Mouse (Mus musculus): ENCODE data around the gene Cfap45. TPM values are rescaled to one million over a fixed set of nuclear protein-coding genes. Genes with fewer than 3 reads are reported as not detected.

Cfap45 gene
- polyA plus RNA-seq, 1 experiment from 2014 or later = 3.6 TPM

DNA sequence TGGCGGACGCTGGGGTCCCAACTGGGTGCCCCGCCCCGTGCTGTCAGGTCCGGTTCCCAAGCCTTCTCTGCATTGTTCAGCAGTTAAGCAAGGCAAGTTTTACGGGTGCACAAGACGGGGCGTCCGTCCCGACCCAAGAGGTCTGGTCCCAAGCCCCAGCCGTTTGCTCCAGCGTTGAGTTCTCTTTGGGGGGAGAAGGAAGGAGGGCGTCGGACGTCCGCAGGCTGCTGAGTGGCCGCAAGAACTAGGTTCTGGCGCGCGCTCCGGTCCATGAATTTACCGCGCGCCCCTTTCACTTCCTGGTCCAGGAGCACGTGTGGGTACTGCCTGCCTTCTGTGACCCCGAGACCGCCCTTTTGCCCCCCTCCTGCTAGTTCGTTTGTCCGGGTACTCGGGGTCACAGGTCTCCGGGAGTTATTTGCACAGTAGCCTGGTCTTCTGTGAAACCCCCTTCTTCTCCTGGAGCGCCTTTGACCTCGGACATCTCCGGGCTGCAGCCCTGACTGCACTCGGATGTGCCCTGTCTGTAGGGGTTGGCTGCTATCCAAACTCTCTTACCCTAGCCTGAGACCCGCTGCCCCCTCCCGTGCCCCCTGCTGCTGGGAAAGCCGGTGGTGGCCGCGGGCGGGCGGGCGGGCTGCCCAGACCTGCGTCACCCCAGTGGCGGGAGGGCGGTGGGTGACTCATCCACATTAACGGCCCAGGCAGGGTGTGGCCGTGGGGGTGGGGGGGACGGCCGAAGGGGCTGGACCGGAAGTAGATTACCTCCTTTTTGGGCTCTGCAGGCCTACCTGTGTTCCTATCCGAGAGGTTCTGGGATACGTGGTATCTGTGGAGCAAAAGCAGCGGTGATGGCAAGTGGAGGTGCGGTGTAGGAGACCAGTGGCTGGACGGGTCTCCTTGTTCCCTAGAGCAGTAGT is 19.9 kb upstream of the Cfap45 start:
- WGBS = under 1% methylated on average over 56 of the region's 56 CpGs
- Histone ChIP-seq H3K4me1 (replicated peaks) (peaks cover 59% of the 10 kb centered on the region), H3K27ac (peak overlapping the region; percentile 81), H3K4me3 (peak overlapping the region; percentile 56), H3K36me3 (peaks cover 38% of the 10 kb centered on the region), H3K27me3 (ENCODE audit: insufficient read depth, poor library complexity, severe bottlenecking) (peaks cover 89% of the 10 kb centered on the region), H3K9me3 (no peaks in the 10 kb centered on the region)
- DNase-seq (ENCODE audit: low spot score) = peak; percentile 55

GRCm38 (mm10) chr1:172501371-172502144 is 19.0 kb upstream of the Cfap45 start:
- H3K27me3 ChIP-seq (ENCODE audit: insufficient read depth, poor library complexity, severe bottlenecking) = peaks cover 90% of the 10 kb centered on the region

DNA sequence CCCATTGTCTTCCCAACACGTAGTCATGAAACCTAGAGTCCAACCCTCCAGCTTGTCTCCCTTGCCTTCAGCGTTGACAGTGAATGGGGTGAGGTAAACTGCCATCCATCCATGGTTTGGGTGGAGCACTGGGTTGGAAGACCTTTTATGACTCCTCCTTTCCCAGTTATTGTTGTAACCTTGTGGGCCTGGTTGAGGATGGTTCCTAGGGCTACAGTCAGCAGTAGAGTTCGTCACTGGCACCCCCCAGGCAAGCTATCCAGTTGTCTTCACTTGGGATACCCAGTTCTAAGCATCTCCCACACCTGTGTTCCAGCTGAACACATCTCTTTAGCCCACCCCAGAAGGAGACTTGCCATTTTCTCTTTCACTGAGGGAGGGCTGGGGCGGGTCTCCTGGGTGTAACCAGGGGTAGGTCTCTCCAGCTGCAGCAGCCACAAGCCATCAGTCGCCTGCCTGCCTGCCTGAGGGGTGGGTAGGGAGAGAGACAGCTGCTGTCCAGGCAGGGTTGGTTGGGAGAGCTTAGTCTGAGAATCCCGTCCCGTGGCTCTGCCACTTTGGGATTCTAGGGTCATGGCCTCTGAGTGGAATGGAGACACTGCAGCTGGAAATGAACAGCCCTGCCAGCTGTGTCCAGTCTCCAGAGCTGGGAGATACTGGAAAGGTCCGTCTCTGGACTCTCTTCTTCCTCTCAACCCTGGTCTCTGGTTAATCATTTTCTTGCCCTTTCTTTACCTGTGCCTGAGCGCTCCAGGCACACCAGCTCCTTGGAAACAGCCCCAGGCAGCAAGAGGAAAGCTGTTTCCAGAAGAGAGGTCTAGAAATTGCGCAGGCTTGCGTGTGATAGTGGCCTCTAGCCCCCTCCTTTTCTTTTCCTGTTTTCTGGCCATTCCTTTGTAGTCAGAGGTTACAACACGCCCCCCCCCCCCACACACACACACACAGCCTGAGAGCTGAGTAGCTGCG is 18.2 kb upstream of the Cfap45 start:
- peak; percentile 30 for DNase-seq (ENCODE audit: low spot score)
- Histone ChIP-seq H3K27me3 (ENCODE audit: insufficient read depth, poor library complexity, severe bottlenecking) (peaks cover 93% of the 10 kb centered on the region), H3K27ac (peak overlapping the region; percentile 63), H3K4me1 (replicated peaks) (peaks cover 59% of the 10 kb centered on the region), H3K36me3 (peaks cover 21% of the 10 kb centered on the region), H3K9me3 (no peaks in the 10 kb centered on the region), H3K4me3 (peak overlapping the region; percentile 56; the same call in 1 of the 2 replicates)
- 33% methylated on average over 13 of the region's 13 CpGs for WGBS

More at GRCm38 (mm10) chr1:172501371-172502144, 19.0 kb upstream of the Cfap45 start:
- WGBS = 30% methylated on average over 13 of the region's 13 CpGs
- DNase-seq (ENCODE audit: low spot score) = peak; percentile 38
- peak overlapping the region; percentile 81 for H3K27ac ChIP-seq
- peak overlapping the region; percentile 56 for H3K4me3 ChIP-seq
- H3K9me3 ChIP-seq = no peaks in the 10 kb centered on the region
- peaks cover 59% of the 10 kb centered on the region for H3K4me1 ChIP-seq (replicated peaks)
- peaks cover 30% of the 10 kb centered on the region for H3K36me3 ChIP-seq

GRCm38 (mm10) chr1:172503111-172503997 is 17.2 kb upstream of the Cfap45 start:
- no peak for DNase-seq (ENCODE audit: low spot score)

DNA sequence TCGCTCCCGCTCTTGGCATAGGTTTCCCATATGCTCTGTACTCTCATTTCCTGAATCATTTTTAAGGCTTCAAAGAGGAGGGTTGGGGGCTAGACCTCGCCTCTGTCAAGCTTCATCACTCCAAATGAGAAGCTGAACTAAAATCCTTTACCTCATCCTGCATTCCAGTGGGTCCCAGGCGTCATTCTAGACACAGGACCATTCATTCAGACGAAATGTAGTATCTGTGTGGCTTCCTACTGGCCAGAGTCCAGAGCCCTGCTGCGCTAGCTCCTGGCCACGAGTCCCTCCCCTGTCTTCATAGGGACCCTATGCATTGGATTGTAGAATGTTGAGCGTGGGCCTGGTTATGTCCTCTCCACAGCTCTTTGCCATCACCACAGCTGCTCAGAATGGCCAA is 15.8 kb upstream of the Cfap45 start:
- Histone ChIP-seq H3K36me3 (0 out of 2 replicates have a peak, but pooled peaks cover 5% of the 10 kb centered on the region), H3K27me3 (ENCODE audit: insufficient read depth, poor library complexity, severe bottlenecking) (peaks cover 75% of the 10 kb centered on the region), H3K4me1 (replicated peaks) (peaks cover 58% of the 10 kb centered on the region), H3K9me3 (no peaks in the 10 kb centered on the region), H3K27ac (0 out of 2 replicates have a peak overlapping the region, but pooled peaks have one; percentile 16), H3K4me3 (no peak overlapping the region)
- WGBS = 83% methylated on average over 8 of the region's 8 CpGs
- no peak for DNase-seq (ENCODE audit: low spot score)

More at GRCm38 (mm10) chr1:172503111-172503997, 17.2 kb upstream of the Cfap45 start:
- peak overlapping the region; percentile 63 for H3K27ac ChIP-seq
- 0 out of 2 replicates have a peak overlapping the region, but pooled peaks have one; percentile 10 for H3K4me3 ChIP-seq
- H3K4me1 ChIP-seq (replicated peaks) = peaks cover 62% of the 10 kb centered on the region
- 54% methylated on average over 14 of the region's 14 CpGs for WGBS
- H3K27me3 ChIP-seq (ENCODE audit: insufficient read depth, poor library complexity, severe bottlenecking) = peaks cover 85% of the 10 kb centered on the region
- peaks cover 12% of the 10 kb centered on the region for H3K36me3 ChIP-seq
- H3K9me3 ChIP-seq = no peaks in the 10 kb centered on the region

GRCm38 (mm10) chr1:172507001-172507400 is 13.6 kb upstream of the Cfap45 start:
- WGBS = 65% methylated on average over 5 of the region's 5 CpGs

DNA sequence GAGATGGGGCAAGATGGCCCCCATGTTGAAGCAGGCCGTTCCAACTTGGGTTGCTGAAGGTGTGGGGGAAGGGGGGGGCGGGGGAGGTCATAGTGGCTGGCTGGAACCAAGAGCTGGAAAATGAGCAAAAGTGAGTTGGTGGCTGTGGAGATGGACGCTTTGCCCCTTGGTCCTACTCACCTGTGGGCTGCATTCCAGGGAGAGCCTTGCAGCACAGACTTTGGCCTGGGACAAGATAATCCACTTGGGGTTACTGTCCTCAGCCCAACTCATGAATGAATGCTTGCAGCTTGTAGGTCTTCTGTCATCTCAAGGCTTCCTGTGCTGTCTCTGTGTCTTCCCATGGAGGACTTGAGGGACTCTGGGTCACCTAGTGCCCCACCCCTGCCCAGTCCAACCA is 12.9 kb upstream of the Cfap45 start:
- H3K4me1 ChIP-seq (replicated peaks) = peaks cover 44% of the 10 kb centered on the region

More at GRCm38 (mm10) chr1:172507001-172507400, 13.6 kb upstream of the Cfap45 start:
- Histone ChIP-seq H3K9me3 (no peaks in the 10 kb centered on the region), H3K4me3 (no peak overlapping the region), H3K36me3 (0 out of 2 replicates have a peak, but pooled peaks cover 5% of the 10 kb centered on the region), H3K27ac (no peak overlapping the region), H3K27me3 (ENCODE audit: insufficient read depth, poor library complexity, severe bottlenecking) (peaks cover 59% of the 10 kb centered on the region), H3K4me1 (replicated peaks) (peaks cover 48% of the 10 kb centered on the region)
- DNase-seq (ENCODE audit: low spot score) = no peak

GRCm38 (mm10) chr1:172508172-172508571 is 12.4 kb upstream of the Cfap45 start:
- H3K4me1 ChIP-seq (replicated peaks) = peaks cover 44% of the 10 kb centered on the region
- DNase-seq (ENCODE audit: low spot score) = no peak
- H3K27ac ChIP-seq = no peak overlapping the region
- no peak overlapping the region for H3K4me3 ChIP-seq
- H3K36me3 ChIP-seq = 0 out of 2 replicates have a peak, but pooled peaks cover 5% of the 10 kb centered on the region
- H3K9me3 ChIP-seq = no peaks in the 10 kb centered on the region
- peaks cover 48% of the 10 kb centered on the region for H3K27me3 ChIP-seq (ENCODE audit: insufficient read depth, poor library complexity, severe bottlenecking)
- WGBS = 63% methylated on average over 2 of the region's 2 CpGs

More for the DNA sequence above, 12.9 kb upstream of the Cfap45 start:
- peaks cover 52% of the 10 kb centered on the region for H3K27me3 ChIP-seq (ENCODE audit: insufficient read depth, poor library complexity, severe bottlenecking)
- no peaks in the 10 kb centered on the region for H3K9me3 ChIP-seq
- no peak overlapping the region for H3K27ac ChIP-seq
- no peak for DNase-seq (ENCODE audit: low spot score)
- H3K36me3 ChIP-seq = 0 out of 2 replicates have a peak, but pooled peaks cover 5% of the 10 kb centered on the region
- H3K4me3 ChIP-seq = no peak overlapping the region
- WGBS = 94% methylated on average over 3 of the region's 3 CpGs

DNA sequence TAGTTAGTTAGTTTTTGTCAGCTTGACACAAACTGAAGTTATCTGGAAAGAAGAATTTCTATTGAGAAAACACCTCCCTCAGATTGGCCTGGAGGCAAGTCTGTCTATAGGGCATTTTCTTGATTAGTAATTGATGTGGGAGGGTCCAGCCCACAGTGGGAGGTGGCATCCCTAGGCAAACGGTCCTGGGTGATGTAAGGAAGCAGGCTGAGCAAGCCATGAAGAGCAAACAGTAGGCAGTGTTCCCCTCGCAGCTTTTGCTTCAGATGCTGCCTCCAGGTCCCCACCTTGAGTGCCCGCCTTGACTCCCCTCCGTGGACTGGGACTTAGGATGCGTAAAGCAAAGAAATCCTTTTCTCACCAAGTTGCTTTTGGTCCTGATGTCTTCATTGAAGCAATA is 11.4 kb upstream of the Cfap45 start:
- Histone ChIP-seq H3K9me3 (no peaks in the 10 kb centered on the region), H3K4me3 (no peak overlapping the region), H3K27me3 (ENCODE audit: insufficient read depth, poor library complexity, severe bottlenecking) (peaks cover 38% of the 10 kb centered on the region), H3K36me3 (0 out of 2 replicates have a peak, but pooled peaks cover 5% of the 10 kb centered on the region), H3K4me1 (replicated peaks) (peaks cover 36% of the 10 kb centered on the region), H3K27ac (no peak overlapping the region)
- WGBS = 78% methylated on average over 5 of the region's 5 CpGs
- DNase-seq (ENCODE audit: low spot score) = no peak

GRCm38 (mm10) chr1:172509983-172510382 is 10.6 kb upstream of the Cfap45 start:
- H3K27ac ChIP-seq = no peak overlapping the region
- H3K4me3 ChIP-seq = no peak overlapping the region
- H3K36me3 ChIP-seq = 0 out of 2 replicates have a peak, but pooled peaks cover 4% of the 10 kb centered on the region
- H3K27me3 ChIP-seq (ENCODE audit: insufficient read depth, poor library complexity, severe bottlenecking) = peaks cover 32% of the 10 kb centered on the region
- no peak for DNase-seq (ENCODE audit: low spot score)
- H3K9me3 ChIP-seq = no peaks in the 10 kb centered on the region
- peaks cover 30% of the 10 kb centered on the region for H3K4me1 ChIP-seq (replicated peaks)
- WGBS = 46% methylated on average over 8 of the region's 8 CpGs

GRCm38 (mm10) chr1:172510421-172510972 is 10.1 kb upstream of the Cfap45 start:
- Histone ChIP-seq H3K36me3 (no peaks in the 10 kb centered on the region), H3K27me3 (ENCODE audit: insufficient read depth, poor library complexity, severe bottlenecking) (peaks cover 27% of the 10 kb centered on the region), H3K27ac (0 out of 2 replicates have a peak overlapping the region, but pooled peaks have one; percentile 12), H3K4me1 (replicated peaks) (peaks cover 30% of the 10 kb centered on the region), H3K4me3 (no peak overlapping the region), H3K9me3 (no peaks in the 10 kb centered on the region)
- WGBS = 26% methylated on average over 13 of the region's 13 CpGs
- no peak for DNase-seq (ENCODE audit: low spot score)
